Mouse (Mus musculus): ENCODE results near the gene Galk1. TPM values are rescaled to one million over a fixed set of nuclear protein-coding genes. Genes with fewer than 3 reads are reported as not detected.

The Galk1 gene
- total and polyA plus RNA-seq, 3 experiments, result 253 to 326 TPM; not detected in 1

DNA sequence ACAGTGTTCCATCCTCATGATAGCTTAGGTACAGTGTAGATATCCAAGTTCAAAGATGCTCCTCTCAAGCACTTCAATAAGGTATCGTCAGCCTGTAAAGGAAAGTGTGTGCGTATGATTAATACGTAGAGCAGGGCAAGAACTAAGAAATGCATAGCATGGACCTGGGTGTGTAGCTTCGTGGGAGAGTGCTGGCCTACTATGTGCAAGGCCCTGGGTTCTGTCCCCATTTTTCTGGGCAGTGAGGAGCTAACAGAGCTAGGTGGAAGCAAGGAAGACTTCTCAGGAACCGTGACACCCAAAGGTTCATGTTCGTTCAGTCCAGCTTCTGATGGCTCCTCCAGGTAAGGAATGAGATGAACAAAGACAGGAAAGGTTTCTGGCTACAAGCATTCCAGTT is 32.7 kb upstream of the Galk1 start:
- Histone ChIP-seq H3K4me1 (ENCODE audit: control insufficient read depth in 1 of 2, insufficient read depth in 2 of 2, low read length in 2 of 2) (no peaks in the 10 kb centered on the region), H3K9me3 (replicated peaks; ENCODE audit: insufficient read depth, low read length) (no peaks in the 10 kb centered on the region), H3K9ac (ENCODE audit: control insufficient read depth, low read depth, low read length, poor library complexity, severe bottlenecking) (no peak overlapping the region), H3K79me2 (ENCODE audit: control insufficient read depth, insufficient read depth, low read length, poor library complexity) (peaks cover 1% of the 10 kb centered on the region; the same call in 1 of the 2 replicates), H3K27me3 (ENCODE audit: control insufficient read depth in 1 of 2, insufficient read depth in 2 of 2, low read length in 2 of 2) (no peaks in the 10 kb centered on the region), H3K36me3 (ENCODE audit: control insufficient read depth in 1 of 2, insufficient read depth in 2 of 2, low read length in 2 of 2) (peaks cover 0 to 31% of the 10 kb centered on the region in 2 experiments; a peak in 2 of 4 replicates), H3K27ac (ENCODE audit: control insufficient read depth, low read depth, low read length) (no peak overlapping the region), H3K4me3 (ENCODE audit: control insufficient read depth in 1 of 2, insufficient read depth in 1 of 2, low read depth in 2 of 2, low read length in 2 of 2) (no peak overlapping the region)
- no peak for TF ChIP-seq HCFC1 (IDR thresholded peaks at IDR 0.05; ENCODE audit: low read depth, low read length)
- TF ChIP-seq EP300 (IDR thresholded peaks at IDR 0.05; ENCODE audit: low read depth in 1 of 2, low read length in 2 of 2), result no peak
- peak; percentile 86 for TF ChIP-seq ZKSCAN1 (IDR thresholded peaks at IDR 0.05; ENCODE audit: low read depth, low read length)
- no peak for TF ChIP-seq CHD2 (IDR thresholded peaks at IDR 0.05; ENCODE audit: low read length)
- no peak for DNase-seq (ENCODE audit: low read depth, low spot score)

DNA sequence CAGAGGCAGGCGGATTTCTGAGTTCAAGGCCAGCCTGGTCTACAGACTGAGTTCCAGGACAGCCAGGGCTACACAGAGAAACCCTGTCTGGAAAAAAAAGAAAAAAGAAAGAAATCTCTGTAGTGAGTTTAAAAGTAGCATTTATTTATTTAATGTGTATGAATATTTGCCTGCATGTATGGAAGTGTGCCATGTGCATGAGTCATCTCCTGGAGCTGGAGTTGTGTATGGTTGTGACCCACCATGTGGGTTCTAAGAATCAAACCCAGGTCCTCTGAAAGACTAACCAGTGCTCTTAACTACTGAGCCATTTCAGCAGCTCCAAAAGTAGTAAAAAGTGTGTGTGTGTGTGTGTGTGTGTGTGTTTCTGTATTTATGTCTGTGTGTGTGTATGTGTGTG is 30.8 kb upstream of the Galk1 start:
- Histone ChIP-seq H3K9me3 (replicated peaks; ENCODE audit: insufficient read depth, low read length) (no peaks in the 10 kb centered on the region), H3K9ac (ENCODE audit: control insufficient read depth, low read depth, low read length, poor library complexity, severe bottlenecking) (no peak overlapping the region), H3K27me3 (ENCODE audit: control insufficient read depth in 1 of 2, insufficient read depth in 2 of 2, low read length in 2 of 2) (no peaks in the 10 kb centered on the region), H3K4me3 (ENCODE audit: control insufficient read depth in 1 of 2, insufficient read depth in 1 of 2, low read depth in 2 of 2, low read length in 2 of 2) (no peak overlapping the region), H3K27ac (ENCODE audit: control insufficient read depth, low read depth, low read length) (no peak overlapping the region), H3K79me2 (ENCODE audit: control insufficient read depth, insufficient read depth, low read length, poor library complexity) (peaks cover 1% of the 10 kb centered on the region; the same call in 1 of the 2 replicates), H3K4me1 (ENCODE audit: control insufficient read depth in 1 of 2, insufficient read depth in 2 of 2, low read length in 2 of 2) (no peaks in the 10 kb centered on the region), H3K36me3 (ENCODE audit: control insufficient read depth in 1 of 2, insufficient read depth in 2 of 2, low read length in 2 of 2) (peaks cover 0 to 40% of the 10 kb centered on the region in 2 experiments; a peak in 2 of 4 replicates)
- no peak for TF ChIP-seq TCF12 (IDR thresholded peaks at IDR 0.05; ENCODE audit: low read depth, low read length)
- TF ChIP-seq POLR2AphosphoS2 (IDR thresholded peaks at IDR 0.05; ENCODE audit: low read length), result no peak
- no peak for TF ChIP-seq MXI1 (IDR thresholded peaks at IDR 0.05; ENCODE audit: low read depth, low read length)
- no peak for TF ChIP-seq USF2 (IDR thresholded peaks at IDR 0.05; ENCODE audit: borderline replicate concordance in 1 of 2, insufficient read depth in 1 of 2, low read depth in 1 of 2, low read length in 2 of 2)
- TF ChIP-seq ZMIZ1 (IDR thresholded peaks at IDR 0.05; ENCODE audit: low read depth, low read length), result no peak
- TF ChIP-seq CTCF (IDR thresholded peaks at IDR 0.05 in 2 of 3, conservative IDR thresholded peaks at IDR 0.05 in 1 of 3; ENCODE audit: control insufficient read depth in 1 of 3, insufficient read depth in 1 of 3, low read depth in 2 of 3, low read length in 3 of 3, poor library complexity in 1 of 3, severe bottlenecking in 1 of 3), result no peak
- TF ChIP-seq POLR2AphosphoS5 (IDR thresholded peaks at IDR 0.05; ENCODE audit: borderline replicate concordance, low read depth, low read length), result no peak
- TF ChIP-seq ZC3H11A (IDR thresholded peaks at IDR 0.05; ENCODE audit: low read depth, low read length), result no peak
- TF ChIP-seq TAL1 (IDR thresholded peaks at IDR 0.05; ENCODE audit: low read length), result no peak
- DNase-seq (ENCODE audit: low read depth, low spot score), result no peak
